Mouse (Mus musculus): Measurements from ENCODE around the gene Adprh. TPM values are rescaled to one million over a fixed set of nuclear protein-coding genes. Genes with fewer than 3 reads are reported as not detected.

The Adprh gene
- total RNA-seq (2023), result 10 to 100 TPM; 40.9 to 43.8 TPM

GRCm38 (mm10) chr16:38452442-38453202, at the start of gene Adprh:
Gene Adprh (minus strand): TSS chr16:38452703.

GRCm38 (mm10) chr16:38455511-38456418, 3.3 kb upstream of the Adprh start, which contains the start of gene Cd80:
Gene Cd80 (plus strand): TSS chr16:38455561.

GRCm38 (mm10) chr16:38432498-38433425, 19.7 kb downstream of the Adprh start, which contains the start of gene Pla1a:
Gene Pla1a (minus strand): TSS chr16:38433145.

Other genes starting within 250 kb of the Adprh start
- not detected for gene Nr1i2, start 157.9 kb downstream of the Adprh start, total RNA-seq (2023)
- under 1 TPM in 1 of 2 experiments, not detected in 1; 0.27 TPM for gene Maats1, start 110.6 kb downstream of the Adprh start, total RNA-seq (2023)
- gene Cox17, start 105.7 kb downstream of the Adprh start, total RNA-seq (2023), result 10 to 100 TPM; 77.5 to 79.5 TPM
- not detected for gene Gm21987, start 105.7 kb downstream of the Adprh start, total RNA-seq (2023)
- gene Popdc2, start 90.5 kb downstream of the Adprh start, total RNA-seq (2023), result 1 to 10 TPM in 1 of 2 experiments, under 1 TPM in 1; 0.22 to 1.1 TPM
- gene Pla1a, start 19.6 kb downstream of the Adprh start, total RNA-seq (2023), result not detected
- 10 to 100 TPM; 26.6 to 28.0 TPM for gene Cd80, start 2.9 kb upstream of the Adprh start, total RNA-seq (2023)
- gene Timmdc1, start 70.0 kb upstream of the Adprh start, total RNA-seq (2023), result 10 to 100 TPM in 1 of 2 experiments, 1 to 10 TPM in 1; 9.3 to 11.1 TPM
- gene Poglut1, start 97.6 kb upstream of the Adprh start, total RNA-seq (2023), result 1 to 10 TPM; 8.3 to 8.9 TPM
- 10 to 100 TPM; 38.1 to 46.8 TPM for gene Tmem39a, start 106.0 kb upstream of the Adprh start, total RNA-seq (2023)